13 mouse cellular contexts compared by ENCODE assay signal in the genomic region with DNA sequence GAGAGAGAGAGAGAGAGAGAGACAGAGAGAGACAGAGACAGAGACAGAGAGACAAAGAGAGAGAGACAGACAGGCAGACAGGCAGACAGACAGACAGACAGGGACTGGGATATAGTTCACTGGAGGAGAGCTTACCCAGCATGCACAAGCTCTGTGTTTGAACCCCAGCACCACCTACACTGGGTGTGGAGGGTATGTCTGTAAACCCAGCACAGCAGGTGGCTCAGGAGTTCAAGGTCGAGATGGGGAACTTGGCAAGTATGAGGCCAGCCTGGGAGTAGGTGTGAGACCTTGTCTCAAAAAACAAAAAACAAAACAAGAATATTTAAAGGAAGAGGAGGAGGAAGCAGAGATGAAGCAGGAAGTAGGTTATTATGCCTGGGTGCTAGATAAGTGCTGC. TPM values are rescaled to one million over a fixed set of nuclear protein-coding genes. Genes with fewer than 3 reads are reported as not detected.
DNase-seq lines count a peak whose midpoint lies in the region; ATAC-seq and TF ChIP-seq lines count a peak whose summit lies in the region.
"Had no signal": no experiment of that assay in that cellular context is flagged by ENCODE, and none has a peak within 500 bp of the region (broad histone marks: within the 10 kb centered on the region; RNA-seq: fewer than 3 reads in every experiment).

No protein-coding gene starts in this region.

- no peaks in the 10 kb centered on the region for H3K36me3 ChIP-seq in heart, embryonic 13.5 days
- H3K36me3 ChIP-seq in heart, embryonic 10.5 days = no peaks in the 10 kb centered on the region
- no peaks in the 10 kb centered on the region for H3K36me3 ChIP-seq in lung, embryonic 15.5 days
- H3K36me3 ChIP-seq in splenic B cell, adult 2 months (ENCODE audit: control insufficient read depth, insufficient read depth, low read length, poor library complexity, severe bottlenecking) = no peaks in the 10 kb centered on the region

- WGBS in heart, embryonic 13.5 days = 56% methylated on average over 1 of the region's 1 CpGs
- 26% methylated on average over 1 of the region's 1 CpGs for WGBS in heart, embryonic 10.5 days
- WGBS in lung, embryonic 15.5 days = 41% methylated on average over 1 of the region's 1 CpGs
- 54% methylated on average over 1 of the region's 1 CpGs for WGBS in lung, adult 2 months

- H3K27me3 ChIP-seq in heart, embryonic 13.5 days (replicated peaks) = no peaks in the 10 kb centered on the region
- no peaks in the 10 kb centered on the region for H3K27me3 ChIP-seq in heart, embryonic 10.5 days (ENCODE audit: insufficient read depth, poor library complexity, severe bottlenecking)
- H3K27me3 ChIP-seq in lung, embryonic 15.5 days = no peaks in the 10 kb centered on the region
- no peaks in the 10 kb centered on the region for H3K27me3 ChIP-seq in splenic B cell, adult 2 months (ENCODE audit: control insufficient read depth, insufficient read depth, low read length, poor library complexity, severe bottlenecking)

- H3K9me3 ChIP-seq in heart, embryonic 13.5 days = no peaks in the 10 kb centered on the region
- H3K9me3 ChIP-seq in heart, embryonic 10.5 days = no peaks in the 10 kb centered on the region
- no peaks in the 10 kb centered on the region for H3K9me3 ChIP-seq in lung, embryonic 15.5 days

- no peak for TF ChIP-seq CTCF in lung, adult 2 months (IDR thresholded peaks at IDR 0.05; ENCODE audit: insufficient read depth, low read length)
- no peak for TF ChIP-seq CTCF in cortical plate, adult 2 months (IDR thresholded peaks at IDR 0.05; ENCODE audit: extremely low read depth, insufficient read depth, low read length)

- DNase-seq in heart, embryonic 10.5 days (ENCODE audit: low spot score) = no peak
- DNase-seq in lung, adult 2 months = no peak
- DNase-seq in splenic B cell, adult 2 months (ENCODE audit: low read depth, low spot score) = peak; percentile 26
- no peak for DNase-seq in kidney, postnatal 10 days
- DNase-seq: adrenal gland, postnatal 36 days; cerebellum, adult 11 months; lung, adult 18-20 months; right cerebral cortex, postnatal 25 days had no signal

- no peak overlapping the region for H3K4me2 ChIP-seq in heart, embryonic 13.5 days
- no peak overlapping the region for H3K4me2 ChIP-seq in lung, embryonic 15.5 days

- no peak for ATAC-seq in heart, embryonic 13.5 days (ENCODE audit: extremely low read depth, insufficient number of reproducible peaks, low FRiP score, low TSS enrichment)
- no peak for ATAC-seq in lung, embryonic 15.5 days (ENCODE audit: borderline replicate concordance, extremely low read depth, low FRiP score, low TSS enrichment)
- ATAC-seq in megakaryocyte, adult 5-6 weeks (ENCODE audit: poor library complexity, severe bottlenecking) = no peak
- ATAC-seq: CD4-positive, CD25-positive, alpha-beta regulatory T cell, adult 4 months had no signal

- H3K4me1 ChIP-seq in heart, embryonic 13.5 days = peaks cover 78% of the 10 kb centered on the region
- peaks cover 67% of the 10 kb centered on the region for H3K4me1 ChIP-seq in heart, embryonic 10.5 days
- H3K4me1 ChIP-seq in lung, embryonic 15.5 days = peaks cover 50% of the 10 kb centered on the region
- peaks cover 9% of the 10 kb centered on the region for H3K4me1 ChIP-seq in lung, adult 2 months (ENCODE audit: control insufficient read depth, insufficient read depth, low read length)
- H3K4me1 ChIP-seq in cortical plate, adult 2 months (ENCODE audit: control insufficient read depth, insufficient read depth, low read length) = no peaks in the 10 kb centered on the region; the same call in 1 of the 2 replicates

- no peak overlapping the region for H3K4me3 ChIP-seq in heart, embryonic 13.5 days
- no peak overlapping the region for H3K4me3 ChIP-seq in heart, embryonic 10.5 days
- H3K4me3 ChIP-seq in lung, embryonic 15.5 days = no peak overlapping the region
- H3K4me3 ChIP-seq in lung, adult 2 months (replicated peaks; ENCODE audit: extremely low read depth, low read depth, low read length) = no peak overlapping the region
- no peak overlapping the region for H3K4me3 ChIP-seq in cortical plate, adult 2 months (ENCODE audit: insufficient read depth, low read length)

- no peak for TF ChIP-seq POLR2A in lung, adult 2 months (IDR thresholded peaks at IDR 0.05; ENCODE audit: borderline replicate concordance, extremely low read depth, low read depth, low read length)
- no peak for TF ChIP-seq POLR2A in cortical plate, adult 2 months (IDR thresholded peaks at IDR 0.05; ENCODE audit: extremely low read depth, insufficient read depth, low read length)

- 0 out of 2 replicates have a peak overlapping the region, but pooled peaks have one; percentile 9 for H3K9ac ChIP-seq in heart, embryonic 13.5 days
- no peak overlapping the region for H3K9ac ChIP-seq in lung, embryonic 15.5 days

- H3K27ac ChIP-seq in heart, embryonic 13.5 days (replicated peaks) = peak overlapping the region; percentile 68
- no peak overlapping the region for H3K27ac ChIP-seq in heart, embryonic 10.5 days
- H3K27ac ChIP-seq in lung, embryonic 15.5 days = peak overlapping the region; percentile 77; the same call in 1 of the 2 replicates
- H3K27ac ChIP-seq in cortical plate, adult 2 months (ENCODE audit: insufficient read depth, low read length) = peak overlapping the region; percentile 41; the same call in 1 of the 2 replicates

RNA-seq across cellular contexts. Expression of a gene that starts 7.2 kb away (rescaled TPM):
- polyA plus RNA-seq in heart, embryonic 13.5 days (2015; fragmentation: Nextera tagmentation; extraction: Ambion mirVana) = 25.3 and 30.3 TPM in 2 replicates
- polyA plus RNA-seq in heart, embryonic 10.5 days (2016; fragmentation: Nextera tagmentation; extraction: Ambion mirVana) = 21.0 and 25.9 TPM in 2 replicates
- polyA plus RNA-seq in lung, embryonic 15.5 days (2015; fragmentation: Nextera tagmentation; extraction: Ambion mirVana) = 21.8 and 23.1 TPM in 2 replicates
- 12.9 and 16.5 TPM in 2 replicates for polyA plus RNA-seq in lung, adult 2 months (2012; rRNA removed)
- polyA plus RNA-seq in cortical plate, adult 2 months (2012; rRNA removed) = 8.4 and 9.7 TPM in 2 replicates
- 16.8 and 18.7 TPM in 2 replicates for total RNA-seq in megakaryocyte, adult 5-6 weeks (2015)
- total RNA-seq in megakaryocyte, adult 5-6 weeks (2017) = 13.5 and 18.7 TPM in 2 replicates
